Mouse (Mus musculus) lung, adult 2 months (tissue): ENCODE data around the gene Ifitm1.

ENCODE experiments used
- CTCF ChIP-seq: fragments of 200-500 bp; IDR thresholded peaks from 2 replicates; pipeline ENCODE4 v1.5.1; 2011; ENCODE audit warnings: mild to moderate bottlenecking, low read length, control low read depth; ENCODE audit not compliant: insufficient read depth
- POLR2A ChIP-seq: fragments of 200-500 bp; IDR thresholded peaks from 2 replicates; pipeline ENCODE4 v1.6.1; 2011; ENCODE audit warnings: low read depth, mild to moderate bottlenecking, control low read depth, low read length, borderline replicate concordance; ENCODE audit errors: extremely low read depth

DNA sequence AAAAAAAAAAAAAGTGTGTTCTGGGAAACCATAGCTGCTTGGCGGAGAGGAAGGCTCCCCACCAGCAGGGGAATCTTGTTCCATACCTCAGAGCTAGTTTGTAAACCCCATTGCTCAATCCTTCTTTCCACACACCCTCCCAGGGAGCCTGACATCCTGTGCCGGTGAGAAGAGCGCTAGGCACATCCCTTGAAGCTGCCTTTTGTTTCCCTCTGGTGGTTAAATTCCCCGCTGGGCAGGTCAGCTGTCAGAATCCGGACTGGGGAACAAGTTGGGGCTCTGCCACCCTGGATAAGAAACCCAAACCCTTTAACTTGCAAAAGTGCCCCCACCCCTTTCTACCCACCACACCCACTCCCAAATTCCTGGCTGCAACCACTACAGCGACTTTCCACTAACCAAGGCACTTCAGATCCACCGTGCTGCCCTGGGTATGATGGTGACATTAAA, 41.3 kb downstream of the Ifitm1 start:
- TF ChIP-seq CTCF: peak; percentile 43; the same call in 1 of the 2 replicates
- no peak for TF ChIP-seq POLR2A
